Mouse (Mus musculus) thymus, adult 2 months (tissue): ENCODE data around the gene Arhgap10. TPM values are rescaled to one million over a fixed set of nuclear protein-coding genes. Genes with fewer than 3 reads are reported as not detected.

Experiments
- DNase-seq: peaks from one replicate; pipeline ENCODE4 v3.0.0; 2021
- H3K27ac ChIP-seq: fragments of 200-500 bp; 2 replicates; pipeline ENCODE4 v1.5.1; 2012; ENCODE audit warnings: low read length, control low read depth; ENCODE audit not compliant: control insufficient read depth, insufficient read depth
- H3K27me3 ChIP-seq: fragments of 200-500 bp; 2 replicates; pipeline ENCODE4 v1.6.1; 2012; ENCODE audit warnings: mild to moderate bottlenecking, low read length, moderate library complexity, mixed read lengths; ENCODE audit not compliant: control insufficient read depth, insufficient read depth
- H3K36me3 ChIP-seq: fragments of 200-500 bp; 2 replicates; pipeline ENCODE4 v1.6.1; 2012; ENCODE audit warnings: mild to moderate bottlenecking, low read length, moderate library complexity; ENCODE audit not compliant: control insufficient read depth, insufficient read depth
- H3K4me1 ChIP-seq: fragments of 200-500 bp; replicated peaks from 2 replicates; pipeline ENCODE4 v1.6.1; 2012; ENCODE audit warnings: low read length; ENCODE audit not compliant: control insufficient read depth, insufficient read depth
- H3K4me3 ChIP-seq: fragments of 200-500 bp; 2 replicates; pipeline ENCODE4 v1.5.1; 2012; ENCODE audit warnings: mild to moderate bottlenecking, low read length, control low read depth, moderate library complexity; ENCODE audit not compliant: control insufficient read depth, insufficient read depth
- CTCF ChIP-seq: fragments of 200-500 bp; IDR thresholded peaks from 2 replicates; pipeline ENCODE4 v1.5.1; 2012; ENCODE audit warnings: mild to moderate bottlenecking, control low read depth, low read length, moderate library complexity, borderline replicate concordance; ENCODE audit not compliant: control insufficient read depth, poor library complexity, insufficient read depth; ENCODE audit errors: extremely low read depth
- POLR2A ChIP-seq: fragments of 200-500 bp; IDR thresholded peaks from 2 replicates; pipeline ENCODE4 v1.6.1; 2012; ENCODE audit warnings: mild to moderate bottlenecking, low read length, control low read depth, moderate library complexity; ENCODE audit not compliant: control insufficient read depth, poor library complexity, insufficient read depth; ENCODE audit errors: extremely low read depth
- WGBS: fragments of 180-500 bp; shearing (Covaris S2); methylation state at CpG from one replicate; pipeline ENCODE4 v1.1.7; 2018; 5-methylcytosine and 5-hydroxymethylcytosine counted together
- polyA plus RNA-seq: library from polyadenylated mRNA; depleted of rRNA; stranded (reverse); fragments of >200 nt; gene quantifications from 2 replicates; pipeline ENCODE4 v1.2.3, GENCODE M21; 2012; rRNA removed

Gene Arhgap10
- polyA plus RNA-seq, 1 experiment = 12.9 TPM

DNA sequence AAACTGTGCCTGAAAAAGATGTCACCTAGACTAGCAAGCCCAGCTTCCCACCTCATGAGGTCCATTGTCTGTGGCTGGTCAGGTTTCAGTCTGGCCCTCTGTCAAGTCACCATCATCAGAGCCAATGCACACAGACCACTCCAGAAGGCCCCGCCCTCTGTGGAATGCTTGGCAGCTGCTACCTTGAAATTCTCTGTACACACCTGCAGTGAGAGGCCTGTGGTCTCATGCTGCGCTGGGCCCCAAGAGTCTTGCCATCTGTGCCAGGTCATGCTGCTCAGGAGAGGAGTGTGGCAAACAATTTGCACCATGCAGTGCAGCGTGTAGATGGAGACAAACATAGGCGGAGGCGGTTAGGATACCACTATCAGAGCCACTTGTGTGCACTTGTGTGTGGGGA is 290.0 kb downstream of the Arhgap10 start:
- H3K4me3 ChIP-seq = no peak overlapping the region
- H3K4me1 ChIP-seq = no peaks in the 10 kb centered on the region; the same call in 1 of the 2 replicates
- no peaks in the 10 kb centered on the region for H3K36me3 ChIP-seq
- DNase-seq = no peak
- no peaks in the 10 kb centered on the region for H3K27me3 ChIP-seq
- TF ChIP-seq CTCF (no peak), POLR2A (no peak)
- WGBS = 62% methylated on average over 5 of the region's 5 CpGs
- no peak overlapping the region for H3K27ac ChIP-seq

DNA sequence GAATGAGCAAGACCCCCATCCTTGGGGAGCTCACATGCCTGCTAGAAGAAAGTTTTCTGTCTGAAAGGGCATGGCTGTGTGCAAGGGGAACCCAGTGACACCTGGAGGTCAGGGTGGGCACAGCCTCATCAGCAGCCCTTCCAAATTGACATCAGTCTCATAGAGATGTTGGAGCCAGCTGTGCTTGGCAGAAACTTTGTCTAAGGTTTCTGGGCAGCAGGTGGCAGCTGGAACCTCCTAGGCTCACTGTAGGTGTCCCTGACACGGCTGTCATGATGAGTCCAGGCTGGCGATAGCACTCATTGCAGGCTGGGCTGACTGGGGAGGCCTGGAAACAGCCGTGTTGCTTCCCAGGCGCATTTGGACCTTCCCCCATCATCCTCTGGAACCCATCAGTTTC is 294.6 kb downstream of the Arhgap10 start:
- WGBS = 88% methylated on average over 4 of the region's 4 CpGs
- DNase-seq = no peak
- TF ChIP-seq POLR2A (no peak), CTCF (no peak)
- no peaks in the 10 kb centered on the region for H3K36me3 ChIP-seq
- no peak overlapping the region for H3K27ac ChIP-seq
- H3K4me3 ChIP-seq = no peak overlapping the region
- H3K4me1 ChIP-seq = no peaks in the 10 kb centered on the region; the same call in 1 of the 2 replicates
- H3K27me3 ChIP-seq = no peaks in the 10 kb centered on the region

DNA sequence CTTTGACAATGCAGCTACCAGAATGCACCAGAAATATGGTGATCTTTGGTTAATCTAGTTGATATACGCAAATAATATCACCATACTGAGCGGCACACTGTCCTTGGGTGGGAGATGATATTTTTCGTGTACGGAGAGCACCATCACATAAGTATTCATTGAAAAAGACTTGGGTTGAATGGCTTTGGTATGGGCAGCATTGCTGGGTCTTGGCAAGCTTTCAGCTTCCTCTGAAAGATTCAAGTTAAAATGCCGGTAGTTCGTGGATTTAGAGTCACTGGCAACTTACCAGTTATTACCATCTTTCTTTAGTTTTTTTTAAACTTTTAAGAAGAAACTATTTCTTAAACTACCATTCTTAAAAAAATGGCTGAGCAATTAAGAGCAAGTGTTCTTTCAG is 302.6 kb downstream of the Arhgap10 start:
- DNase-seq = no peak
- Histone ChIP-seq H3K4me1 (no peaks in the 10 kb centered on the region), H3K27me3 (no peaks in the 10 kb centered on the region), H3K36me3 (no peaks in the 10 kb centered on the region), H3K4me3 (no peak overlapping the region), H3K27ac (no peak overlapping the region)
- WGBS = 80% methylated on average over 6 of the region's 6 CpGs
- TF ChIP-seq POLR2A = no peak
- no peak for TF ChIP-seq CTCF

DNA sequence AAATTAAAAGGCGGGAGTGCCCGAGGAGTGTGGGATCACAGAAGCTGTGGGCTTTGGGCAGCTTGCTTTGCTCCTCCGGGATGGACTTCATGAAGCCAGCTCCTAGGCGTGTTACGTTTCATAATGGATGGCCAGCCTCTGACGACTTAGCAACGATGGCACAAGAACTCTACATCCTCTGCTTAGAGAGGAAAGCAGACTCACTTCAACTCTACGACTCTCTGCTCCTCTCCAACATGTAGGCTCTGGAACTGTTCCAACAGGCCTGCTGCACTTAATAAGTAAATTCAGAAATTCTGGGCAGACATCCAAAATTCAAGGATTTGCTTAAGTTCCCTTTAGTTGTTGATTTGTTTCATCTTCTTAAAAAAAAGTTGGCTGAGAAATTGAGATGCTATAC is 303.1 kb downstream of the Arhgap10 start:
- Histone ChIP-seq H3K4me3 (no peak overlapping the region), H3K27ac (no peak overlapping the region), H3K4me1 (no peaks in the 10 kb centered on the region), H3K27me3 (no peaks in the 10 kb centered on the region), H3K36me3 (no peaks in the 10 kb centered on the region)
- no peak for TF ChIP-seq POLR2A
- no peak for TF ChIP-seq CTCF
- 66% methylated on average over 8 of the region's 8 CpGs for WGBS
- no peak for DNase-seq

DNA sequence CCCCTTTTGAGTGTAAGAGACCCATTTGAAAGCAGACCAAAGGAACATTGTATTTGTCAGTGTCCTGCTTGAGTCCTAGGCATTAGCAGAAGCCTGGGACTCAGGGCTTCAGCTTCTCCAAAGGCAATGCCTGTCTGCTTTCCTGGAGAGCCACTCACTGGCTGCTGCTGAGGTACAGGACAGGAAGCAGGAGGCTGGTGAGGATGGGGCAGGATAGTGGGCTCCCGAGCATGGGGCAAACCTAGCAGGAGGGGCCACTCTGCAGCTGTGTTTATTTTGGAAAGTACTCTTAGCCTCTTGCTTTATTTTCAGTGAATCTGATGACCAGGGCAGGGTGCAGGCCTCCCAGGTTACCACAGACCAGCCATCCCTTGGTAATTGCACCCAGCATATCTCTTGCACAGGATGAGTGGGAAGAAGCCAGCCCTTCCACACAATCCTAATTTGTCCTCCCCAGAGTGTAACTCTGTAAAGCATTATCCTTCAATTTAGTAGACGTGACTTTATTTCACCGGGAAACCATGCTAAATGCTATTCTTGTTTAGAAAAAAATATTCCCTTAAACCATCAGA is 303.8 kb downstream of the Arhgap10 start:
- no peaks in the 10 kb centered on the region for H3K4me1 ChIP-seq
- WGBS = 92% methylated on average over 3 of the region's 3 CpGs
- no peak for DNase-seq
- no peak overlapping the region for H3K4me3 ChIP-seq
- no peak for TF ChIP-seq CTCF
- no peak for TF ChIP-seq POLR2A
- no peaks in the 10 kb centered on the region for H3K36me3 ChIP-seq
- no peaks in the 10 kb centered on the region for H3K27me3 ChIP-seq
- no peak overlapping the region for H3K27ac ChIP-seq

DNA sequence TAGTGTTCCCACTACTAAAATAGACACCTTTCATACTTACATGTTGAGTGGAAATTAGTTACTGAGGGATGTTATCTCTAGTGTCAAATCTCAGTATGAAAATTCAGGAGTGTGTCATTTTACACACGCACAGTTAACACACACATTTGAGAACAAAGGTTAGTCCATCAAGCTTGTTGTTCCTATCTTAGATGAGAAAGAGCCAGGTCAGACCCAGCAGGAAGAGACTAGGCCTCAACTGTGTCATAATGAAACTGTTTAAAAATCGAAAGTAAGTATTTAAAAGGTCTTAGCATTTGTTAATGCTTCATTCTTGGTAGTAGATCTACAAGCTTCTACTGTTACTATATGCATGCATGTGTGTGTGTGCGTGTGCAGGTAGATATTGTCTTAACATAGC is 308.5 kb downstream of the Arhgap10 start:
- DNase-seq = no peak
- no peak overlapping the region for H3K27ac ChIP-seq
- H3K27me3 ChIP-seq = no peaks in the 10 kb centered on the region
- TF ChIP-seq POLR2A (no peak), CTCF (no peak)
- 80% methylated on average over 3 of the region's 3 CpGs for WGBS
- no peak overlapping the region for H3K4me3 ChIP-seq
- no peaks in the 10 kb centered on the region for H3K4me1 ChIP-seq
- H3K36me3 ChIP-seq = no peaks in the 10 kb centered on the region

Other genes starting within 250 kb of the Arhgap10 start
- 15.3 and 15.5 TPM in 2 replicates for gene Prmt9, start 31.4 kb upstream of the Arhgap10 start, polyA plus RNA-seq
- 15.3 and 15.7 TPM in 2 replicates for gene Tmem184c, start 92.7 kb upstream of the Arhgap10 start, polyA plus RNA-seq
- gene Ednra, start 206.5 kb upstream of the Arhgap10 start, polyA plus RNA-seq = 2.1 and 3.3 TPM in 2 replicates